Mouse (Mus musculus): ENCODE data around the gene Slc4a8. TPM values are rescaled to one million over a fixed set of nuclear protein-coding genes. Genes with fewer than 3 reads are reported as not detected.

The Slc4a8 gene
- total RNA-seq, 2 experiments from 2014 or later: 6.1 to 7.9 TPM

GRCm38 (mm10) chr15:100830682-100831081 lies 69.1 kb downstream of the Slc4a8 start:
- no peak for DNase-seq

DNA sequence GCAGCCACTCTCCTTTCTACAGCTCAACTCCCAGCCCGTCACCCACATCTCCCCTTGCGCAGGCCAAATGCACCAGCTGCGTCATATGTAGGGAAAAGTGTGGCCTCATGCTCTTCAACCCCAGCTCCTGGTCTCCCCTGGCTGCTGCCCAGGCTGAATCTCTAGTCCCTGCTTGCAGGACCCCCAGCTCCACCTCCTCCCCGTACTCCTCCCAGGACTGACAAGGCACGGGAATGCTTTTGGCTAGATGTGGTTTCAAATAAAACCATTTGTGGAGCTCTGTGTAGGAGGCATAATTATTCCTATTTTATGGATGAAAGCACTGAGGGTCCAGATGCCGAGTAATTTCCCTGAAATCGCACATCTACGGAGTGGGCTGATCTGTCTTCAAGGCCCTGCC lies 70.6 kb downstream of the Slc4a8 start:
- DNase-seq: no peak

DNA sequence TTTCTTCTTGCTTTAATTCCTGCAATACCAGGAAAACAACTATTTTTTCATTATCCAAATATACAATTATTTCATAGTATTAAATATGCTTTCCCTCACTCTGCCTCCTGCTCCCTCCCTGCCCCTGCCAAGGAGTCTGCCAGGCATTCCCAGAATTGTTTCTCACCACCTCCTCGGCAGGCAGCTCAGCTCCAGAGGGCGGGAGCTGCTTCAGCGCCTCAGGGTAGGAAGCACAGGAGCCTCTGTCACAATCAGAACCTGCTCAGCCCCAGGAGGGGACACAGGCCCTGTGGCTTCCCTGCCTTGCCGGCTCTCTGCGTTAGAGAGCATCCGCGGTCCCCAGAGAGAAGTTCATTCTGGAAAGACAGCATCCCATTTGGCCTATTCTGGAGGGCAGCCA lies 71.2 kb downstream of the Slc4a8 start:
- no peak for DNase-seq

GRCm38 (mm10) chr15:100836729-100837128 lies 75.2 kb downstream of the Slc4a8 start:
- DNase-seq: no peak

- DNase-seq: peak; percentile 59 to 65
Observed at GRCm38 (mm10) chr15:100838607-100839207, 77.2 kb downstream of the Slc4a8 start.

DNA sequence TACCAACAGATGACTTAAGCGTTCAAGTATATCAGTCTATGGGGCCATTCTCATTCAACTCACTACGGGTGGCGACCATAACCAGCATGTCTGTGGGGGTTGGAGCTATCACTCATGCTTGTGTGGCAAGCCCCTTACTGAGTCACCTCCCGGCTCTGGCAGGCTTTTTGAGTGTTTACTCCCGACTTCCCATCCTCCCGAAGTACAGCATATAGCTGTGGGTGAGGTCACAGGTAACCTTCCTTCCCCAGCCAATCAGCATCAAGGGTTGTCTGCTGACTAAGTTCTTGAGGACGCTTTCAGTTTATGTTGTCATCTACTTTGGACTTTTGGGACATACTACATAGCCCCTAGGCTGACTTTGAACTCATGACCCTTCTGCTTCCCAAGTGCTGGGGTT lies 82.8 kb downstream of the Slc4a8 start:
- no peak for DNase-seq

GRCm38 (mm10) chr15:100845049-100845879 lies 83.7 kb downstream of the Slc4a8 start:
- no peak for DNase-seq

GRCm38 (mm10) chr15:100847193-100847592 lies 85.6 kb downstream of the Slc4a8 start:
- no peak for DNase-seq

- DNase-seq: no peak
Observed at GRCm38 (mm10) chr15:100857586-100857985, 96.0 kb downstream of the Slc4a8 start.

DNA sequence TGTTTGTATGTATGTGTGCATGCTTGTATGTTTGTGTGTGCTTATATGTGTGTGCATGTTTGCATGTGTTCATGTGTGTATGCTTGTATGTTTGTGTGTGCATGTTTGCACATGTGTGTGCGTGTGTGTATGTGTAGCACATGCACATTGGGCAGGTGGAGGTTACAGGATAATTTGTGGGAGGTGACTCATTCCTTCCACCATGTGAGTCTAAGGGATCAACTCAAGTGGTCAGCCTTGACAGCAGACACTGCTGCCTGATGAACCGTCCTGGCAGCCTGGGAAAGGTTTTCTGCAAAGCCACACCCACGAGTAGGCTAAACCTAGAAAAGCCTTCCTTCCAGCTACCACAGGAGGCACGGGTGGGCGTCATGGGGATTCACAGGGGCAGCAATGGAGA lies 99.3 kb downstream of the Slc4a8 start:
- DNase-seq: peak; percentile 3 to 6

DNA sequence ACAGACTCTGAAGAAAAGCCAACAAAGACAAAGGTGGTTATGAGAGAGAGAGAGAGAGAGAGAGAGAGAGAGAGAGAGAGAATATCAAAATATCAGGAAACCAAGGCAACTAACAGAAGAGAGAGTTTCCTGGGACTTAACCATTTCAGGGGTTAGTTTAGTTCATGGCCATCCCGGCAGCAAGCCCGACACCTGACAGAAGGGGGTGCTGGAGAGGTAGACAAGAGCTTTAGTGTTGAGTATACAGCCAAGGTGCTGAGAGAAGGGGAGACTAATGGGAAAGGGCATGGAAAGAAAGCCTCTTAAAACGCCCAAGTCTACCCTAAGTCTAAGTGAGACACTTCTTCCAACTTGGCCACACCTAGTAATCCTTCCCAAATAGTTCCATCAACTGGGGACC lies 104.0 kb downstream of the Slc4a8 start:
- no peak for DNase-seq

GRCm38 (mm10) chr15:100869558-100869957 lies 108.0 kb downstream of the Slc4a8 start, which contains the start of gene Scn8a:
TSS of gene Scn8a (plus strand) at chr15:100869858.
- no peak for DNase-seq

DNA sequence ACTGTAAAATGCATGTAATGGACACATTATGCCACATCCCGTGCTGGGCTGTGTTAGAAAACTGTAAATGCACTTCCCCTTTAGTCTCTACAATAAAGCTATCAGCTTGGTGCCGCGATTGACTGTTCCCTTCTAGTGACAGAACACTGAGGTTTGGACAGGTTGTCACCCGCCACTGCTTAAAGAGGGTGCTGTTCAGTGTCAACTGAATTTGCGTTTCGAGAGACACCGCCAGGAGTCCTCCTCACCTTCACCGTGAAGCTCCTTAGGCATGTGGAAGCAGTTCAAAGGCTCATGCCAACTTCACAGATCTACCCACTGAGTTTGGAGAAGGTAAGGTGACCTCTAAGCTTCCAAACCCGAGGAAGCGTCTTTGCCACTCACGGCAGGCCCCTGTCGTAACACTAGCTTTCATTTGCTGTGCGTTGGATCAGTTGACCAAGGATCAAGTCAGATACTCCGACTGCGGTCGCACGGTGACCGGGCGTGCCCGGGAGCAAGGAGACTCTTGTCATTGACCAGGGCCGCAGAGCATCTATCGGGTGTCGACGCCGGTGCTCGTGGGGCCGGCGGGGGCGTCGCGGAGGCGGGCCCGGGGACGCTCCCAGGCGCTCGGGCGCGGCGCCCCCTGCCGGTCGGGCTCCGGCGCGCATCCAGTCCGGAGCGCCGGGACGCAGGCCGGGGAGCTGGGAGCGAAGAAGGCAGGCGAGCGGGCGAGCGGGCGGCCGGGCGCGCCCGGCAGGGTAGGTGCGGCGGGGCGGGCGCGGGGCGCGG lies 108.6 kb downstream of the Slc4a8 start:
- DNase-seq: peak; percentile 76 to 85

- DNase-seq: peak; percentile 50 to 70
Observed at GRCm38 (mm10) chr15:100870775-100871106, 109.2 kb downstream of the Slc4a8 start.

GRCm38 (mm10) chr15:100871107-100872011 lies 109.8 kb downstream of the Slc4a8 start:
- DNase-seq: peak in 1 of 2 experiments; percentile 11

- DNase-seq: peak; percentile 89 to 90
Observed at GRCm38 (mm10) chr15:100873155-100873554, 111.6 kb downstream of the Slc4a8 start.

Other genes with a start within 250 kb of the Slc4a8 start
- 10 to 100 TPM; 17.6 to 20.0 TPM for gene Tfcp2, start 209.7 kb upstream of the Slc4a8 start, total RNA-seq (2021)
- gene Pou6f1, start 161.8 kb upstream of the Slc4a8 start, total RNA-seq (2021): 10 to 100 TPM; 12.4 to 15.8 TPM
- 100 to 1,000 TPM; 188 to 248 TPM for gene Dazap2, start 146.4 kb upstream of the Slc4a8 start, total RNA-seq (2021)
- 10 to 100 TPM; 37.5 to 49.6 TPM for gene Smagp, start 124.8 kb upstream of the Slc4a8 start, total RNA-seq (2021)
- gene Bin2, start 92.2 kb upstream of the Slc4a8 start, total RNA-seq (2021): 1 to 10 TPM; 1.8 to 3.2 TPM
- 10 to 100 TPM; 60.2 to 64.9 TPM for gene Cela1, start 73.8 kb upstream of the Slc4a8 start, total RNA-seq (2021)
- gene Galnt6, start 32.4 kb upstream of the Slc4a8 start, total RNA-seq (2021): 1 to 10 TPM; 4.1 to 5.9 TPM
- gene Scn8a, start 108.1 kb downstream of the Slc4a8 start, total RNA-seq (2021): 1 to 10 TPM; 2.8 to 3.1 TPM

Data from adrenal gland, postnatal 36 days (tissue).